Mouse (Mus musculus): Measurements from ENCODE around the gene Arhgap22.

DNA sequence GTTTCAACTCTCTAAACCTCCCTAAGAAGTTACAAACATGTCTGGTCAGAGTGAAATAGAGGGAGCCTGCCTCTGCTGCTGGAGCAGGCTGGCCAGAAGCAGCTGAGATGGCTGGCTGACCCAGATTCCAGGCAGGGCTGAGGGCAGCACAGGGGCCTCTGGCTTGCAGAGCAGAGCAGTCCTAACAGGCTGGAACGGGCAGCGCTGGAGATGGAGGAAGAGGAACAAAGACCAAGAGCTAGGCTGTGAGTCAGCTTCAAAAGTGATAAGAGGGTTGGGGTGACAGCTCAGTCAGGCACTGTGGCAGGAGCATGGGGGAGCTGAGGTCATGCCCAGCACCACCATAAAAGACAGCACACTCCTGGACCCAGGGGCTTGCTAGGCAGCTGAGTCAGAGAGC lies 62.4 kb downstream of the Arhgap22 start:
- TF ChIP-seq MAX (IDR thresholded peaks at IDR 0.05; ENCODE audit: low read length) (no peak), USF1 (IDR thresholded peaks at IDR 0.05; ENCODE audit: low read depth, low read length) (no peak), ETS1 (conservative IDR thresholded peaks at IDR 0.05; ENCODE audit: low read depth, low read length) (no peak), ZC3H11A (IDR thresholded peaks at IDR 0.05; ENCODE audit: low read depth, low read length) (no peak)

All from CH12.LX (cell line).